Mouse (Mus musculus) kidney, embryonic 16.5 days (tissue): ENCODE results near the gene Olfr447. TPM values are rescaled to one million over a fixed set of nuclear protein-coding genes. Genes with fewer than 3 reads are reported as not detected.

ENCODE experiments used
- ATAC-seq: fragments of 200-750 bp; cut with Nextera tagmentation; 2 replicates; pipeline ENCODE4 v1.8.0; 2017; ENCODE audit warnings: moderate TSS enrichment; ENCODE audit not compliant: low FRiP score, low TSS enrichment
- H3K27ac ChIP-seq: fragments of 300-500 bp; sonication (generic); 2 replicates; pipeline ENCODE4 v1.5.1; 2014; ENCODE audit warnings: low read length
- H3K27me3 ChIP-seq: fragments of 300-500 bp; sonication (generic); 2 replicates; pipeline ENCODE4 v1.6.1; 2014; ENCODE audit warnings: low read length, control low read depth, mixed read lengths; ENCODE audit not compliant: insufficient read depth
- H3K36me3 ChIP-seq: fragments of 300-500 bp; sonication (generic); 2 replicates; pipeline ENCODE4 v1.6.1; 2014; ENCODE audit warnings: low read length, control low read depth, mixed read lengths; ENCODE audit not compliant: insufficient read depth
- H3K4me1 ChIP-seq: fragments of 300-500 bp; sonication (generic); 2 replicates; pipeline ENCODE4 v1.6.1; 2014; ENCODE audit warnings: low read length, control low read depth, mixed read lengths; ENCODE audit not compliant: insufficient read depth
- H3K4me2 ChIP-seq: fragments of 300-500 bp; sonication (generic); replicated peaks from 2 replicates; pipeline ENCODE4 v1.6.1; 2014; ENCODE audit warnings: low read depth, low read length
- H3K4me3 ChIP-seq: fragments of 300-500 bp; sonication (generic); 2 replicates; pipeline ENCODE4 v1.5.1; 2014; ENCODE audit warnings: mild to moderate bottlenecking, low read length
- H3K9ac ChIP-seq: fragments of 300-500 bp; sonication (generic); replicated peaks from 2 replicates; pipeline ENCODE4 v1.6.1; 2014; ENCODE audit warnings: low read length
- H3K9me3 ChIP-seq: fragments of 300-500 bp; sonication (generic); 2 replicates; pipeline ENCODE4 v1.6.1; 2016; ENCODE audit warnings: low read length, control low read depth
- WGBS: fragments of 180-500 bp; shearing (Covaris S2); extraction: QIAGEN DNeasy Blood & Tissue Kit; methylation state at CpG from one replicate; pipeline ENCODE4 v1.1.7; 2014; 5-methylcytosine and 5-hydroxymethylcytosine counted together
- polyA plus RNA-seq: library from polyadenylated mRNA; unstranded; fragments of >200 nt; fragmentation: Nextera tagmentation; extraction: Ambion mirVana; gene quantifications from 2 replicates; pipeline ENCODE4 v1.2.1, GENCODE M21; 2015

The Olfr447 gene
- not detected in 2 replicates for polyA plus RNA-seq

DNA sequence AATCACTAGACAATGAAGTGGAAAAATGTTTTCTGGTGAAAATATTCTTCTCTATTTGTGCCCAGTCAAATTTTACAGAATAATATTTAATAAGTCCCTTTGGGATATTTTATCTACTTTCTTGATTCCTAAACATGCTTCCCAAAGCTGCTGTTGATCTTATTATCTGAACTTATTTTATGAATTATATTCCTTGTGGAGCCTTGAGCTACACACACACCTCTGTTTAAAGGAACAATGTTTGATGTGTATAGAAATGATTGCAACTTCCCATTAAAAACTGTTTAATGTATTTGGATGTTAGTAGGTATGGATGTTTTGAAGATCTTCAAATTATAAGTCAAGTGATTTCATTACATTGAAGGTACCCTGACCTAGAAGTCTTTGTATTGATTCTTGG, at the start of gene Olfr447:
Gene Olfr447 (plus strand): TSS at position 301 of the 400 bp plus-strand sequence.
- ATAC-seq, result no peak
- H3K9ac ChIP-seq, result no peak within 1 kb of the TSS

DNA sequence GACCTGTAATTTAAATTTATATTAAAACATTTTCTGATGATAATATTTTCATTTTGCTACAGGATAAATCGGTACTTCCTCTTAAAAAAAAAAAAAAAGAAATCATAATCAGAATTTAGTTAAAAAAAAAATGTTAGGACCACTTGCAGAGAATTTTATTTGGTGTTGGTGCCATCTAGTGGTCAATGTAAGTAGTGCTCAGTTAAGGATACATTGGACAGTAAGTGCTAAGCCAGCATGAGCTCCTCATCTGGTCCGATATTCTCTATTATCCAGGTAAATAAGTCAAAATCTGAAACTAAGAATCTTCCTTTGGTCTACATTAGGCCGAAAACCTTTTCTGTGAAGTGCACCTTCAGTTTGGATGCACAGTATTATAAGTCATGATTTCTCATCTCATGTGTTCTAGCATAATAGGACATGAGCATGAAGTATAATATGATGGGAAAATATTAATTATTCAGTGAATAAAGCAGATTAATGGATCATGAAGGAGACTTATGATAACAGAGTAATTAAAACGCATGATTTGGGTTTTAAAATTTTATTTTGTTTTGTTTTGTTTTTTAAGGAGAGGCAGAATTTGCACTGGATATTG, 48.4 kb upstream of the Olfr447 start:
- no peak for ATAC-seq
- Histone ChIP-seq H3K9me3 (no peaks in the 10 kb centered on the region), H3K27ac (no peak overlapping the region), H3K27me3 (no peaks in the 10 kb centered on the region), H3K4me1 (no peaks in the 10 kb centered on the region), H3K9ac (no peak overlapping the region), H3K4me2 (no peak overlapping the region), H3K4me3 (no peak overlapping the region), H3K36me3 (no peaks in the 10 kb centered on the region)
- WGBS, result 10% methylated on average over 4 of the region's 4 CpGs

More for the DNA sequence above, at the start of gene Olfr447:
- no peak within 1 kb of the TSS for H3K27ac ChIP-seq
- no peaks in the 10 kb centered on the region for H3K4me1 ChIP-seq
- H3K9me3 ChIP-seq, result no peaks in the 10 kb centered on the region
- no peaks in the 10 kb centered on the region for H3K27me3 ChIP-seq
- no peak within 1 kb of the TSS for H3K4me2 ChIP-seq
- H3K36me3 ChIP-seq, result no peaks in the 10 kb centered on the region
- no peak within 1 kb of the TSS for H3K4me3 ChIP-seq

- no peak overlapping the region for H3K9ac ChIP-seq
- ATAC-seq, result no peak
- H3K27ac ChIP-seq, result no peak overlapping the region
- no peak overlapping the region for H3K4me2 ChIP-seq
- H3K4me3 ChIP-seq, result no peak overlapping the region
- no peaks in the 10 kb centered on the region for H3K9me3 ChIP-seq
- 79% methylated on average over 3 of the region's 3 CpGs for WGBS
- H3K36me3 ChIP-seq, result no peaks in the 10 kb centered on the region
- no peaks in the 10 kb centered on the region for H3K4me1 ChIP-seq
- no peaks in the 10 kb centered on the region for H3K27me3 ChIP-seq
Observed at GRCm38 (mm10) chr6:42869695-42870094, 39.0 kb upstream of the Olfr447 start.

- H3K27ac ChIP-seq, result no peak overlapping the region
- no peak overlapping the region for H3K4me2 ChIP-seq
- no peaks in the 10 kb centered on the region for H3K36me3 ChIP-seq
- no peak for ATAC-seq
- H3K27me3 ChIP-seq, result no peaks in the 10 kb centered on the region
- H3K4me1 ChIP-seq, result no peaks in the 10 kb centered on the region
- H3K9ac ChIP-seq, result no peak overlapping the region
- H3K4me3 ChIP-seq, result no peak overlapping the region
- no peaks in the 10 kb centered on the region for H3K9me3 ChIP-seq
Observed at GRCm38 (mm10) chr6:42876323-42876722, 32.4 kb upstream of the Olfr447 start.

DNA sequence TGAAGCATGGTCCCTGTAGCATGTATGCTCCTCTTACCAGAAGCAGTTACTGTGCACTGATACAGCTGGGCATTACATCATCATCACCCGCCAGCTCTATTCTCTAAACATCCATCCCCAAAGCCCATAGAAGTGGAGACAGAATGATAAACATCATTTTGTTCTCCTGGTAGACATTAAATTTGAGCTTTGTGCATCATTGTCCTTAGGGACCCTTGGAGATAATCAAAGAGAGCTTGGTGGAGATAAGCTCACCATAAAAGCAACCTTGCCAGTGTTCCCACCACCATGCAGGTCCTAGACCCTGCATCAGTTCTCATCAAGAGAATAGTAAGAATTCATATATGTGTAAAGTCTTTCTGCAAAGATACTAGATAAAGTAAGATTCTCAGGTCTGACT, 18.5 kb upstream of the Olfr447 start, which contains the start of gene Olfr448:
Gene Olfr448 (plus strand): TSS at position 301 of the 400 bp plus-strand sequence.
- Histone ChIP-seq H3K9ac (no peak within 1 kb of the TSS), H3K27ac (no peak within 1 kb of the TSS), H3K4me3 (no peak within 1 kb of the TSS), H3K9me3 (no peaks in the 10 kb centered on the region), H3K4me1 (no peaks in the 10 kb centered on the region), H3K27me3 (no peaks in the 10 kb centered on the region), H3K4me2 (no peak within 1 kb of the TSS), H3K36me3 (no peaks in the 10 kb centered on the region)
- WGBS, result 93% methylated on average over 1 of the region's 1 CpGs
- no peak for ATAC-seq

DNA sequence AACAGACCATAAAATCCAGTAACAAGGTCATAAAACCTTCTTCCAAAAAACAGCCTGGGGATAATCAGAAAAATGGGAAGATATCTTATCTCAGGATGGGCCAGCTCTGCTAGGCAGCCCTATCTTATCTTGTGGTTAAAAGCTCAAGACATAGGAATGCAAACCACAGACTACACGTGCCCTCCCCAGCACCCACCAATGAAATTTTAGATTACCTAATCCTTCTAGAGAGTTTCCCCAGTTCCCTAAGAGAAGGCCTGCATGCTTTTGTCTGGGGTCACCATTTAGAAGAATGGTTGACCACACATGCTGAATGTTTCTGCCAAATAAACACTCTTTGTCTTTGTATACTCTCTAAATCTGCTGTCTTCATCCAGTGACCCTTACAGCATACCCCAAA, 8.3 kb upstream of the Olfr447 start:
- H3K4me2 ChIP-seq, result no peak overlapping the region
- H3K36me3 ChIP-seq, result no peaks in the 10 kb centered on the region
- no peak for ATAC-seq
- no peak overlapping the region for H3K27ac ChIP-seq
- no peaks in the 10 kb centered on the region for H3K4me1 ChIP-seq
- no peak overlapping the region for H3K4me3 ChIP-seq
- no peak overlapping the region for H3K9ac ChIP-seq
- 45% methylated on average over 1 of the region's 1 CpGs for WGBS
- no peaks in the 10 kb centered on the region for H3K27me3 ChIP-seq
- H3K9me3 ChIP-seq, result no peaks in the 10 kb centered on the region

- H3K9me3 ChIP-seq, result no peaks in the 10 kb centered on the region
- no peak within 1 kb of the TSS for H3K4me2 ChIP-seq
- H3K4me3 ChIP-seq, result no peak within 1 kb of the TSS
- 68% methylated on average over 2 of the region's 2 CpGs for WGBS
- no peak for ATAC-seq
- no peak within 1 kb of the TSS for H3K9ac ChIP-seq
- no peaks in the 10 kb centered on the region for H3K36me3 ChIP-seq
- H3K4me1 ChIP-seq, result no peaks in the 10 kb centered on the region
- no peaks in the 10 kb centered on the region for H3K27me3 ChIP-seq
- H3K27ac ChIP-seq, result no peak within 1 kb of the TSS
Observed at GRCm38 (mm10) chr6:42921077-42921476, 12.4 kb downstream of the Olfr447 start, which contains the start of gene Olfr446. Olfr446 (plus strand) TSS chr6:42921377.

DNA sequence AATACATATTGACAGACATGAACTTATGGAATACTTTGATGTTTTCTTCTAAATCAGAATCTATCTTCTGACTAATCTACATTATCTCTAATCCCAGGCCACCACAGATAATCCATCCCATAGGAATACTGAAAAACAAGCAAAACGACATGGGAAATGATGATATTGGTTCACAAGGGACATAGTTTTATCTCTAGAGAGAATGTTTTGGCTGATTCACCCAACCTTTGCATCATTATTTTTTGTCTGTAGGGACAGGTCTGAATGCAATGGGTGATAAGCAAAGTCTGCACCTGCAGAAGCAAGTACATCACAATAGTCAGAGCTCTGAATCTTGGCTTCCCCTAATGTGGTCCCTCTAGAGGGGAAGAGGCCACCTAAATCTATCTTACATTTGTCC, 40.1 kb downstream of the Olfr447 start, which contains the start of gene Olfr444:
Gene Olfr444 (plus strand): TSS at position 301 of the 400 bp plus-strand sequence.
- no peaks in the 10 kb centered on the region for H3K9me3 ChIP-seq
- H3K9ac ChIP-seq, result no peak within 1 kb of the TSS
- no peaks in the 10 kb centered on the region for H3K36me3 ChIP-seq
- no peak within 1 kb of the TSS for H3K27ac ChIP-seq
- WGBS, result 67% methylated on average over 1 of the region's 1 CpGs
- H3K4me2 ChIP-seq, result no peak within 1 kb of the TSS
- no peak for ATAC-seq
- no peaks in the 10 kb centered on the region for H3K27me3 ChIP-seq
- no peak within 1 kb of the TSS for H3K4me3 ChIP-seq
- no peaks in the 10 kb centered on the region for H3K4me1 ChIP-seq

Other genes with a start within 250 kb of the Olfr447 start
- 86.4 and 95.8 TPM in 2 replicates for gene Tcaf1, start 198.8 kb upstream of the Olfr447 start, polyA plus RNA-seq
- not detected in 2 replicates for gene Olfr453, start 169.5 kb upstream of the Olfr447 start, polyA plus RNA-seq
- not detected in 2 replicates for gene Olfr38, start 152.5 kb upstream of the Olfr447 start, polyA plus RNA-seq
- gene Olfr452, start 123.8 kb upstream of the Olfr447 start, polyA plus RNA-seq, result not detected in 2 replicates
- not detected in 2 replicates for gene Olfr450, start 96.9 kb upstream of the Olfr447 start, polyA plus RNA-seq
- gene Olfr449, start 74.5 kb upstream of the Olfr447 start, polyA plus RNA-seq, result not detected in 2 replicates
- gene Olfr448, start 18.4 kb upstream of the Olfr447 start, polyA plus RNA-seq, result not detected in 2 replicates
- gene Olfr446, start 12.5 kb downstream of the Olfr447 start, polyA plus RNA-seq, result not detected in 2 replicates
- not detected in 2 replicates for gene Olfr444, start 40.2 kb downstream of the Olfr447 start, polyA plus RNA-seq
- gene Olfr441, start 197.5 kb downstream of the Olfr447 start, polyA plus RNA-seq, result not detected in 2 replicates
- not detected in 2 replicates for gene Olfr237-ps1, start 237.7 kb downstream of the Olfr447 start, polyA plus RNA-seq